Mouse (Mus musculus) intestine, embryonic 15.5 days (tissue): ENCODE measurements around the gene Tmem221. TPM values are rescaled to one million over a fixed set of nuclear protein-coding genes. Genes with fewer than 3 reads are reported as not detected.

ENCODE experiments used
- ATAC-seq: fragments of 200-750 bp; cut with Nextera tagmentation; 2 replicates; pipeline ENCODE4 v1.8.0; 2017; ENCODE audit warnings: moderate TSS enrichment, moderate library complexity
- H3K27ac ChIP-seq: fragments of 300-500 bp; sonication (generic); 2 replicates; pipeline ENCODE4 v1.5.1; 2015; ENCODE audit warnings: mild to moderate bottlenecking, inconsistent platforms
- H3K27me3 ChIP-seq: fragments of 300-500 bp; sonication (generic); replicated peaks from 2 replicates; pipeline ENCODE4 v1.6.1; 2015; ENCODE audit warnings: inconsistent platforms
- H3K36me3 ChIP-seq: fragments of 300-500 bp; sonication (generic); 2 replicates; pipeline ENCODE4 v1.6.1; 2015; ENCODE audit warnings: inconsistent platforms
- H3K4me1 ChIP-seq: fragments of 300-500 bp; sonication (generic); replicated peaks from 2 replicates; pipeline ENCODE4 v1.6.1; 2015; ENCODE audit warnings: inconsistent platforms
- H3K4me2 ChIP-seq: fragments of 300-500 bp; sonication (generic); replicated peaks from 2 replicates; pipeline ENCODE4 v1.6.1; 2015; ENCODE audit warnings: mild to moderate bottlenecking, inconsistent platforms
- H3K4me3 ChIP-seq: fragments of 300-500 bp; sonication (generic); replicated peaks from 2 replicates; pipeline ENCODE4 v1.5.1; 2015; ENCODE audit warnings: inconsistent platforms
- H3K9ac ChIP-seq: fragments of 300-500 bp; sonication (generic); 2 replicates; pipeline ENCODE4 v1.6.1; 2015; ENCODE audit warnings: inconsistent platforms
- H3K9me3 ChIP-seq: fragments of 300-500 bp; sonication (generic); 2 replicates; pipeline ENCODE4 v1.6.1; 2016; ENCODE audit warnings: inconsistent platforms
- WGBS: fragments of 180-500 bp; shearing (Covaris S2); methylation state at CpG from one replicate; pipeline ENCODE4 v1.1.7; 2015; 5-methylcytosine and 5-hydroxymethylcytosine counted together
- polyA plus RNA-seq: library from polyadenylated mRNA; unstranded; fragments of >200 nt; fragmentation: Nextera tagmentation; extraction: Ambion mirVana; gene quantifications from 2 replicates; pipeline ENCODE4 v1.2.1, GENCODE M21; 2015

Gene Tmem221
- polyA plus RNA-seq, 1 experiment from 2014 or later, result 2.1 TPM

DNA sequence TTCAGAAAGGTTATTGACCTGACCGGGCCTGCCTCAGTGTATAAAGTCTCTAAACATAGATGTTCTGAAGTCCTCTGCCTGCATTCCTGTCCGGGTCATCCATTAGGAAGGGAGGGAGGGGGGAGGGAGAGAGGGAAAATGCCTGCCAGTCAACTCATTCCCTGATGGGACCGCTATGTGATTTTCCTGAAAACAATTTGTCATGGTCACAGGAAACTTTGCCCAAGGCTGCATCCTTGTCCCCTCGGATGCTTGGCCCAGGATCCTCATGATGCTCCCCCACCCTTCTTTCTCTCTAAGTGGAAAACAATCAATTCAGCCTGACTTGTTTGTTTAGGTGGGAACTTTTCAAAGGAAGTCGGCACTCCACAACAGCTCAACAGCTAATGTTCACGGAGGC lies 41.9 kb downstream of the Tmem221 start:
- Histone ChIP-seq H3K4me2 (no peak overlapping the region), H3K9me3 (no peaks in the 10 kb centered on the region), H3K27ac (no peak overlapping the region), H3K4me3 (no peak overlapping the region), H3K36me3 (no peaks in the 10 kb centered on the region), H3K27me3 (no peaks in the 10 kb centered on the region; the same call in 1 of the 2 replicates), H3K4me1 (peaks cover 6% of the 10 kb centered on the region; the same call in 1 of the 2 replicates), H3K9ac (no peak overlapping the region)
- WGBS, result 6% methylated on average over 6 of the region's 6 CpGs
- ATAC-seq, result no peak

- no peak for ATAC-seq
- H3K27ac ChIP-seq, result no peak overlapping the region
- H3K4me1 ChIP-seq, result 0 out of 2 replicates have a peak, but pooled peaks cover 3% of the 10 kb centered on the region
- no peak overlapping the region for H3K4me2 ChIP-seq
- H3K4me3 ChIP-seq, result no peak overlapping the region
- 71% methylated on average over 5 of the region's 5 CpGs for WGBS
- H3K27me3 ChIP-seq, result peaks cover 10% of the 10 kb centered on the region; the same call in 1 of the 2 replicates
- no peak overlapping the region for H3K9ac ChIP-seq
- H3K36me3 ChIP-seq, result no peaks in the 10 kb centered on the region
- no peaks in the 10 kb centered on the region for H3K9me3 ChIP-seq
Observed at GRCm38 (mm10) chr8:71515043-71515442, 43.6 kb downstream of the Tmem221 start.

GRCm38 (mm10) chr8:71513018-71513754 lies 45.5 kb downstream of the Tmem221 start:
- no peaks in the 10 kb centered on the region for H3K9me3 ChIP-seq
- H3K27ac ChIP-seq, result no peak overlapping the region
- peaks cover 18% of the 10 kb centered on the region for H3K27me3 ChIP-seq
- ATAC-seq, result no peak
- 74% methylated on average over 15 of the region's 15 CpGs for WGBS
- H3K4me3 ChIP-seq, result no peak overlapping the region
- H3K9ac ChIP-seq, result no peak overlapping the region
- H3K4me2 ChIP-seq, result no peak overlapping the region
- peaks cover 3% of the 10 kb centered on the region; the same call in 1 of the 2 replicates for H3K4me1 ChIP-seq
- H3K36me3 ChIP-seq, result no peaks in the 10 kb centered on the region

- H3K36me3 ChIP-seq, result no peaks in the 10 kb centered on the region
- 26% methylated on average over 14 of the region's 14 CpGs for WGBS
- no peak within 1 kb of the TSS for H3K9ac ChIP-seq
- H3K4me1 ChIP-seq, result peaks cover 14% of the 10 kb centered on the region
- peak within 1 kb of the TSS; percentile 35 for H3K4me2 ChIP-seq
- ATAC-seq, result peak; percentile 24; the same call in 1 of the 2 replicates
- peaks cover 34% of the 10 kb centered on the region for H3K27me3 ChIP-seq
- H3K4me3 ChIP-seq, result peak within 1 kb of the TSS; percentile 16; the same call in 1 of the 2 replicates
- H3K9me3 ChIP-seq, result no peaks in the 10 kb centered on the region
- H3K27ac ChIP-seq, result no peak within 1 kb of the TSS; the same call in 1 of the 2 replicates
Observed at GRCm38 (mm10) chr8:71511644-71512043, 47.0 kb downstream of the Tmem221 start, which contains the start of gene Plvap. TSS of gene Plvap (minus strand) at chr8:71511752.

DNA sequence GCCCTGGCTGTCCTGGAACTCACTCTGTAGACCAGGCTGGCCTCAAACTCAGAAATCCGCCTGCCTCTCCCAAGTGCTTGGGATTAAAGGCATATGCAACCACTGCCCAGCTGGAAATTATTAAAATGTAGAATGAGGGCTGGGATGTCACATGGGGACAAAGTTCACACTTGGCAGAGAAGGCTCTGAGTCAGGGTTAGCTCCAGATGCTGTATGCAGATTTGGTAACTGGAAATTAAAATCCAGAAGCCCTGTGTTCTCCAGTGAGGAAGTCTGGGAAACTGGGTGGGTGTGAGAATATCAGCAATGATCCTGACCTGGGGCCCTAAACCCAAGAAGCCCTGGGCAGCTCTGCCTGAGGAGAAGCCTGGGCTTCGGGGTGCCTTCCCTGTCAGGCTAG lies 49.4 kb downstream of the Tmem221 start:
- H3K4me3 ChIP-seq, result 0 out of 2 replicates have a peak overlapping the region, but pooled peaks have one; percentile 12
- H3K9ac ChIP-seq, result no peak overlapping the region
- peaks cover 14% of the 10 kb centered on the region for H3K4me1 ChIP-seq
- no peak overlapping the region for H3K27ac ChIP-seq
- H3K36me3 ChIP-seq, result no peaks in the 10 kb centered on the region
- no peak for ATAC-seq
- 64% methylated on average over 2 of the region's 2 CpGs for WGBS
- H3K27me3 ChIP-seq, result peaks cover 43% of the 10 kb centered on the region
- H3K4me2 ChIP-seq, result peak overlapping the region; percentile 31; the same call in 1 of the 2 replicates
- H3K9me3 ChIP-seq, result no peaks in the 10 kb centered on the region

DNA sequence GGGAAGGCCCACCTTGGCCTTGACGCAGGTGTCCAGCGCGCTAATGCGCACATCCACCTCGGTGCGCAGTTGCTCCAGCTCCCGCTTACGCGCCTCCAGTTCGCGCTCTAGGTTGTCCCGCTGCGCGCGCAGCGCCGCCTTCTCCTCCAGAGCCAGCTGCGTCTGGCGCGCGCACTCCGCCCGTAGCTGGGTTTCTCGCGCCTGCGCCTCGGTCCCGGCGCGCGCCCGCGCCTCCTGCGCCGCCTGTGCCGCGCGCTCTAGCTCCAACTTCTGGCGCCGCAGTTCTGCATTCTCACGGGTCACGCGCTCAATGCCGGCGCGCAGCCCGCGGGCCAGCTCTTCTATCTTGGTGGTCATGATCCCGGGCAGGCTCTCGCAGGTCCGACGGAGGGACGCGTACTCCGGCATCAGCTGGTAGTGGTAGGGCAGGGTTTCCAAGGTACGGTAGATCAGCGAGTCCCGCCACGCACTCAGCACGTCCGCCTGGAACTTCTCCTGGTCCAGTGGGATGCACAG lies 51.0 kb downstream of the Tmem221 start:
- H3K9ac ChIP-seq, result peak overlapping the region; percentile 39
- H3K4me1 ChIP-seq, result peaks cover 14% of the 10 kb centered on the region
- H3K9me3 ChIP-seq, result no peaks in the 10 kb centered on the region
- ATAC-seq, result peak; percentile 88
- peaks cover 43% of the 10 kb centered on the region for H3K27me3 ChIP-seq
- peak overlapping the region; percentile 40 for H3K4me3 ChIP-seq
- H3K4me2 ChIP-seq, result peak overlapping the region; percentile 88
- under 1% methylated on average over 61 of the region's 61 CpGs for WGBS
- no peak overlapping the region for H3K27ac ChIP-seq
- no peaks in the 10 kb centered on the region for H3K36me3 ChIP-seq

- ATAC-seq, result no peak
- Histone ChIP-seq H3K4me1 (peaks cover 12% of the 10 kb centered on the region), H3K9me3 (no peaks in the 10 kb centered on the region), H3K4me3 (no peak overlapping the region), H3K4me2 (no peak overlapping the region), H3K27ac (no peak overlapping the region), H3K36me3 (no peaks in the 10 kb centered on the region), H3K9ac (no peak overlapping the region), H3K27me3 (peaks cover 36% of the 10 kb centered on the region)
- WGBS, result 77% methylated on average over 4 of the region's 4 CpGs
Observed at GRCm38 (mm10) chr8:71505979-71506378, 52.7 kb downstream of the Tmem221 start.

GRCm38 (mm10) chr8:71505326-71505725 lies 53.3 kb downstream of the Tmem221 start:
- WGBS, result 92% methylated on average over 4 of the region's 4 CpGs
- Histone ChIP-seq H3K4me1 (peaks cover 12% of the 10 kb centered on the region), H3K9ac (no peak overlapping the region), H3K36me3 (no peaks in the 10 kb centered on the region), H3K27ac (no peak overlapping the region), H3K9me3 (no peaks in the 10 kb centered on the region), H3K27me3 (peaks cover 35% of the 10 kb centered on the region), H3K4me2 (no peak overlapping the region), H3K4me3 (no peak overlapping the region)
- ATAC-seq, result no peak

DNA sequence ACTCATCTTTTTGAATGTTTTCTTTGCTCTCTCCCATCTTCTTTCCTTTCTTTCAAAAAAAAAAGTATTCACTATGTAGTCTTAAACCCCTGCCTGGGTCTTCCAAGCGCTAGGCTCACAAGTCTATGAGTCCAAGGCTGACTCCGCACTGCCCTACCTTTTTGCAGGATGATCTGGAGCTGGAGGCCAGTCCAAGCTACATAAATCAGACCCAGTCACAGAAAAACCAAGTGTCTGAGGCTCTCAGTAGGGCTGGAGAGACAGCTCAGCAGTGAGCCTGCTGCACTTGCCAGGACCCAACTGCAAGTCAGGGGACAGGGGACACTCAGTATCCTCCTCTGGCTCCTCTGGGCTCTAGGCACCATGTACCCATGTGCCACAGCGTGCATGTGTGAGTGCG lies 54.3 kb downstream of the Tmem221 start:
- peaks cover 14% of the 10 kb centered on the region for H3K4me1 ChIP-seq
- WGBS, result 86% methylated on average over 4 of the region's 4 CpGs
- H3K27ac ChIP-seq, result no peak overlapping the region
- H3K4me3 ChIP-seq, result no peak overlapping the region
- H3K36me3 ChIP-seq, result no peaks in the 10 kb centered on the region
- H3K9ac ChIP-seq, result no peak overlapping the region
- H3K27me3 ChIP-seq, result peaks cover 32% of the 10 kb centered on the region
- ATAC-seq, result no peak
- H3K4me2 ChIP-seq, result no peak overlapping the region
- H3K9me3 ChIP-seq, result no peaks in the 10 kb centered on the region

Other genes with a start within 250 kb of the Tmem221 start
- gene Use1, start 192.0 kb downstream of the Tmem221 start, polyA plus RNA-seq, result 93.5 and 93.8 TPM in 2 replicates
- 6.7 and 7.9 TPM in 2 replicates for gene Ocel1, start 187.6 kb downstream of the Tmem221 start, polyA plus RNA-seq
- gene Nr2f6, start 176.9 kb downstream of the Tmem221 start, polyA plus RNA-seq, result 81.1 and 85.7 TPM in 2 replicates
- gene Ushbp1, start 163.1 kb downstream of the Tmem221 start, polyA plus RNA-seq, result 8.8 and 10.8 TPM in 2 replicates
- gene Babam1, start 162.0 kb downstream of the Tmem221 start, polyA plus RNA-seq, result 97.8 and 99.8 TPM in 2 replicates
- 31.6 and 41.6 TPM in 2 replicates for gene Ankle1, start 152.9 kb downstream of the Tmem221 start, polyA plus RNA-seq
- 34.6 and 37.5 TPM in 2 replicates for gene Abhd8, start 95.2 kb downstream of the Tmem221 start, polyA plus RNA-seq
- gene Mrpl34, start 93.9 kb downstream of the Tmem221 start, polyA plus RNA-seq, result 199 and 214 TPM in 2 replicates
- gene Dda1, start 89.7 kb downstream of the Tmem221 start, polyA plus RNA-seq, result 90.2 and 91.3 TPM in 2 replicates
- 1.4 TPM in 2 replicates for gene Ano8, start 72.9 kb downstream of the Tmem221 start, polyA plus RNA-seq
- 13.6 and 16.3 TPM in 2 replicates for gene Gtpbp3, start 70.8 kb downstream of the Tmem221 start, polyA plus RNA-seq
- 76.8 and 79.2 TPM in 2 replicates for gene Plvap, start 47.1 kb downstream of the Tmem221 start, polyA plus RNA-seq
- 0.32 and 0.43 TPM in 2 replicates for gene Ccdc194, start 33.2 kb downstream of the Tmem221 start, polyA plus RNA-seq
- gene Bst2, start 21.4 kb downstream of the Tmem221 start, polyA plus RNA-seq, result 43.0 and 45.5 TPM in 2 replicates
- gene Mvb12a, start 15.9 kb downstream of the Tmem221 start, polyA plus RNA-seq, result 103 and 115 TPM in 2 replicates
- 0.06 TPM in 1 of 2 replicates, not detected in the other for gene Nxnl1, start 7.7 kb upstream of the Tmem221 start, polyA plus RNA-seq
- gene Slc27a1, start 10.0 kb upstream of the Tmem221 start, polyA plus RNA-seq, result 23.3 and 25.1 TPM in 2 replicates
- gene Pgls, start 33.3 kb upstream of the Tmem221 start, polyA plus RNA-seq, result 241 and 243 TPM in 2 replicates
- 2.9 and 3.6 TPM in 2 replicates for gene Fam129c, start 38.8 kb upstream of the Tmem221 start, polyA plus RNA-seq
- gene Colgalt1, start 52.1 kb upstream of the Tmem221 start, polyA plus RNA-seq, result 70.8 and 73.5 TPM in 2 replicates
- 1.3 and 1.5 TPM in 2 replicates for gene Unc13a, start 112.9 kb upstream of the Tmem221 start, polyA plus RNA-seq
- 9.0 and 9.2 TPM in 2 replicates for gene Jak3, start 117.4 kb upstream of the Tmem221 start, polyA plus RNA-seq
- 1.2 and 1.9 TPM in 2 replicates for gene Insl3, start 130.3 kb upstream of the Tmem221 start, polyA plus RNA-seq
- gene B3gnt3, start 142.9 kb upstream of the Tmem221 start, polyA plus RNA-seq, result 16.0 and 17.0 TPM in 2 replicates
- gene Fcho1, start 166.8 kb upstream of the Tmem221 start, polyA plus RNA-seq, result 5.3 and 7.1 TPM in 2 replicates